Mouse (Mus musculus) myocyte (in vitro differentiated cells): ENCODE measurements at regions not wholly inside any gene's neighbourhood (a gene's known extent, or its start where the extent isn't known, plus 50 kb on each side); places are given as distances from the start of the nearest gene placed in this dataset.

Source experiments
- CEBPB ChIP-seq: IDR thresholded peaks from 2 replicates; pipeline ENCODE4 v1.6.1; 2011; ENCODE audit warnings: mild to moderate bottlenecking, moderate library complexity; ENCODE audit not compliant: poor library complexity, insufficient read depth, severe bottlenecking
- E2F4 ChIP-seq: IDR thresholded peaks from one replicate; pipeline ENCODE4 v1.6.1; 2011; ENCODE audit warnings: mild to moderate bottlenecking, control low read depth, moderate library complexity; ENCODE audit not compliant: insufficient read depth
- MAX ChIP-seq: IDR thresholded peaks from one replicate; pipeline ENCODE4 v1.6.1; 2011; ENCODE audit warnings: low read depth, mild to moderate bottlenecking, control low read depth
- MYOD1 ChIP-seq, 3 experiments: IDR thresholded peaks; one replicate each; pipeline ENCODE4 v1.6.1; 2011; ENCODE audit warnings: control low read depth in 2 of 3, low read depth in 2 of 3, mild to moderate bottlenecking in 2 of 3, moderate library complexity in 1 of 3; ENCODE audit not compliant: insufficient read length in 2 of 3, control insufficient read depth in 1 of 3
- MYOG ChIP-seq, 3 experiments: IDR thresholded peaks; one replicate each; pipeline ENCODE4 v1.6.1; 2011; ENCODE audit warnings: control low read depth in 2 of 3, low read depth in 2 of 3, mild to moderate bottlenecking in 2 of 3; ENCODE audit not compliant: insufficient read length in 2 of 3, control insufficient read depth in 1 of 3, insufficient read depth in 1 of 3
- POLR2A ChIP-seq: IDR thresholded peaks from one replicate; pipeline ENCODE4 v1.6.1; 2011; ENCODE audit warnings: low read depth, mild to moderate bottlenecking, control low read depth, moderate library complexity; ENCODE audit not compliant: insufficient read length
- POLR2AphosphoS2 ChIP-seq: IDR thresholded peaks from one replicate; pipeline ENCODE4 v1.6.1; 2011; ENCODE audit warnings: low read depth, control low read depth; ENCODE audit not compliant: insufficient read length
- REST ChIP-seq: IDR thresholded peaks from one replicate; pipeline ENCODE4 v1.6.1; 2011; ENCODE audit warnings: mild to moderate bottlenecking, control low read depth, moderate library complexity; ENCODE audit not compliant: insufficient read depth, insufficient read length
- SRF ChIP-seq: IDR thresholded peaks from one replicate; pipeline ENCODE4 v1.6.1; 2011; ENCODE audit warnings: low read depth; ENCODE audit not compliant: control insufficient read depth, insufficient read length
- TCF12 ChIP-seq: IDR thresholded peaks from one replicate; pipeline ENCODE4 v1.6.1; 2011; ENCODE audit warnings: mild to moderate bottlenecking, control low read depth; ENCODE audit not compliant: poor library complexity, insufficient read depth, severe bottlenecking
- TCF3 ChIP-seq: IDR thresholded peaks from one replicate; pipeline ENCODE4 v1.6.1; 2011; ENCODE audit warnings: low read depth, control low read depth; ENCODE audit not compliant: insufficient read length
- USF1 ChIP-seq: IDR thresholded peaks from one replicate; pipeline ENCODE4 v1.6.1; 2011; ENCODE audit warnings: low read depth, mild to moderate bottlenecking, control low read depth, moderate library complexity

DNA sequence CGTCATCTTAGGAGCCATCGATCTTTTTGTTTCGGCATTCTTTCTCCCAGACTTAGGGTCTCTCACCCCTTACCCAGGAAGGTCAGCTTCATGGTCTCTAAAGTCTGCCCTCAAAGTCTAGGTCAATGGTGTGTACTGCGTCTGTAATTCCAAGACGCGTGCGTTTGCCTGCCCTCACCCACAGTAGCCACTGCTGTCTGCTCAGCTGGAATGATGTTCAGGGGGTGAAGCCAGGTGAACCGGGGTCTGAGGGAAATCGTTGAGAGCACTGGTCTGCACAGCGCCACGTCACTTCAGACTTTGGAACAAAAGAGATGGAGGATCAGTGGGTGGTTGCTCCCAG lies 244.2 kb downstream of the Ndfip2 start:
- TF ChIP-seq MYOG (IDR thresholded peaks at IDR 0.05; ENCODE audit: control insufficient read depth in 1 of 3, insufficient read depth in 1 of 3, insufficient read length in 2 of 3, low read depth in 2 of 3) (no peak), MYOD1 (IDR thresholded peaks at IDR 0.05; ENCODE audit: control insufficient read depth in 1 of 3, insufficient read length in 2 of 3, low read depth in 2 of 3) (no peak), E2F4 (no peak), USF1 (no peak), MAX (no peak), TCF12 (no peak), POLR2A (no peak), TCF3 (no peak), POLR2AphosphoS2 (no peak), CEBPB (no peak), SRF (no peak), REST (no peak)
